Mouse (Mus musculus): ENCODE results near the gene Zfp12. TPM values are rescaled to one million over a fixed set of nuclear protein-coding genes. Genes with fewer than 3 reads are reported as not detected.

Zfp12 gene
- 8.5 TPM for polyA plus RNA-seq (2014; fragmentation: Illumina TruSeq; extraction: RNeasy Lipid Tissue Mini Kit (QIAGEN cat#74804); ENCODE audit: low read depth, low replicate concordance)

GRCm38 (mm10) chr5:143235028-143235693 lies at the start of gene Zfp12:
TSS of gene Zfp12 (plus strand) at chr5:143235163.

GRCm38 (mm10) chr5:143226790-143227189 lies 8.2 kb upstream of the Zfp12 start, which contains the start of gene Spdye4a:
TSS of gene Spdye4a (minus strand) at chr5:143226890.

GRCm38 (mm10) chr5:143269363-143270150 lies 34.6 kb downstream of the Zfp12 start, which contains the start of gene Zfp316:
TSS of gene Zfp316 (minus strand) at chr5:143270022.

GRCm38 (mm10) chr5:143293404-143293803 lies 58.4 kb downstream of the Zfp12 start, which contains the start of gene Zfp853:
TSS of gene Zfp853 (minus strand) at chr5:143293623.

Other genes starting within 250 kb of the Zfp12 start
- 31.6 TPM for gene Rnf216, start 122.2 kb upstream of the Zfp12 start, polyA plus RNA-seq (2014; fragmentation: Illumina TruSeq; extraction: RNeasy Lipid Tissue Mini Kit (QIAGEN cat#74804); ENCODE audit: low read depth, low replicate concordance)
- not detected for gene Olfr718-ps1, start 87.6 kb upstream of the Zfp12 start, polyA plus RNA-seq (2014; fragmentation: Illumina TruSeq; extraction: RNeasy Lipid Tissue Mini Kit (QIAGEN cat#74804); ENCODE audit: low read depth, low replicate concordance)
- 13.3 TPM for gene Rbak, start 54.4 kb upstream of the Zfp12 start, polyA plus RNA-seq (2014; fragmentation: Illumina TruSeq; extraction: RNeasy Lipid Tissue Mini Kit (QIAGEN cat#74804); ENCODE audit: low read depth, low replicate concordance)
- not detected for gene Spdye4b, start 54.1 kb upstream of the Zfp12 start, polyA plus RNA-seq (2014; fragmentation: Illumina TruSeq; extraction: RNeasy Lipid Tissue Mini Kit (QIAGEN cat#74804); ENCODE audit: low read depth, low replicate concordance)
- gene Spdye4a, start 8.3 kb upstream of the Zfp12 start, polyA plus RNA-seq (2014; fragmentation: Illumina TruSeq; extraction: RNeasy Lipid Tissue Mini Kit (QIAGEN cat#74804); ENCODE audit: low read depth, low replicate concordance) = not detected
- 0.79 TPM for gene Zfp316, start 34.9 kb downstream of the Zfp12 start, polyA plus RNA-seq (2014; fragmentation: Illumina TruSeq; extraction: RNeasy Lipid Tissue Mini Kit (QIAGEN cat#74804); ENCODE audit: low read depth, low replicate concordance)
- not detected for gene Zfp853, start 58.5 kb downstream of the Zfp12 start, polyA plus RNA-seq (2014; fragmentation: Illumina TruSeq; extraction: RNeasy Lipid Tissue Mini Kit (QIAGEN cat#74804); ENCODE audit: low read depth, low replicate concordance)
- 1.2 TPM for gene E130309D02Rik, start 80.2 kb downstream of the Zfp12 start, polyA plus RNA-seq (2014; fragmentation: Illumina TruSeq; extraction: RNeasy Lipid Tissue Mini Kit (QIAGEN cat#74804); ENCODE audit: low read depth, low replicate concordance)
- 6.9 TPM for gene Zdhhc4, start 94.1 kb downstream of the Zfp12 start, polyA plus RNA-seq (2014; fragmentation: Illumina TruSeq; extraction: RNeasy Lipid Tissue Mini Kit (QIAGEN cat#74804); ENCODE audit: low read depth, low replicate concordance)
- gene Grid2ip, start 122.2 kb downstream of the Zfp12 start, polyA plus RNA-seq (2014; fragmentation: Illumina TruSeq; extraction: RNeasy Lipid Tissue Mini Kit (QIAGEN cat#74804); ENCODE audit: low read depth, low replicate concordance) = not detected
- gene Kdelr2, start 168.7 kb downstream of the Zfp12 start, polyA plus RNA-seq (2014; fragmentation: Illumina TruSeq; extraction: RNeasy Lipid Tissue Mini Kit (QIAGEN cat#74804); ENCODE audit: low read depth, low replicate concordance) = 158 TPM
- gene Daglb, start 229.4 kb downstream of the Zfp12 start, polyA plus RNA-seq (2014; fragmentation: Illumina TruSeq; extraction: RNeasy Lipid Tissue Mini Kit (QIAGEN cat#74804); ENCODE audit: low read depth, low replicate concordance) = 1.5 TPM